Mouse (Mus musculus): ENCODE measurements at regions not wholly inside any gene's neighbourhood (a gene's known extent, or its start where the extent isn't known, plus 50 kb on each side); places are given as distances from the start of the nearest gene placed in this dataset.

- WGBS (ENCODE audit: missing documents), result 84% methylated on average over 4 of the region's 4 CpGs
- Histone ChIP-seq H3K4me3 (ENCODE audit: inconsistent target) (no peak overlapping the region), H3K27ac (no peak overlapping the region), H3K36me3 (ENCODE audit: inconsistent target) (no peaks in the 10 kb centered on the region), H3K79me2 (ENCODE audit: inconsistent target) (no peaks in the 10 kb centered on the region)
Observed at GRCm38 (mm10) chr7:34541000-34541399, 115.5 kb downstream of the Kctd15 start.

- H3K27ac ChIP-seq, result no peak overlapping the region
- 91% methylated on average over 2 of the region's 2 CpGs for WGBS (ENCODE audit: missing documents)
- no peaks in the 10 kb centered on the region for H3K36me3 ChIP-seq (ENCODE audit: inconsistent target)
- H3K79me2 ChIP-seq (ENCODE audit: inconsistent target), result no peaks in the 10 kb centered on the region
- no peak overlapping the region for H3K4me3 ChIP-seq (ENCODE audit: inconsistent target)
Observed at GRCm38 (mm10) chr7:34539856-34540255, 116.7 kb downstream of the Kctd15 start.

DNA sequence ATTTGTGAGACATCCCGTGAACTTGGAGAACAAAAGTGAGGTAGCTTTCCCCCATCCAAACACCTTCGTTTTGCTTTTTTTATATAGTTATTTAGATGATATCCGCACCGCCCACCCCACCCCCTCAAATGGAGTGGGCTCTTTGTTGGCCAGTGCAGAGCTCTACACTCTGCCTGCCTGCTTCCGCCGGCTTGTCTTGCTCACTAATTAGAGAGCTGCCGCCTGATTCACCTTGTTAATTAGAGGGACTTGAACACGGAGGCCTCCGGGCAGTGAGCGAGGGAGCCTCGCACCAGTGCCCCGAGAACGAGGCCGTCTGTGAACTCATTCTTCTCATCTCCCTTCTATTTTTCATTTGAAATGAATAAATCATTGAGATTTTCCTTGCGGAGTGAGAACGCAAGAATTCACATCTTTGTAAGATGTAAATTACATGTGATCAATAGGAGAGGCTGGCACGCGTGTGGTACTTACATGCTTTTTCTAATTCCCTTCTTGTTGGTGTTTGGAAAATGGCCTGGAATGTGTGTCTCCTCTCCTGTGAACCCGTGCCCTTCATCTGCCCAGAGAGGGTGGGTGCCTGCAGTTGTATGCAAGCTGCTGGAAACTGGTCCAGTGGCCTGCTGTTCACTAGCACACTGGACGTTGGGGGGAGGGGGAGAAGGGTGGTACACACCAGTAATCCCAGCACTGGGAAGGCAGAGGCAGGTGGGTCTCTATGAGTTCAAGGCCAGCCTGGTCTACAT is 118.0 kb downstream of the Kctd15 start:
- 89% methylated on average over 20 of the region's 20 CpGs for WGBS (ENCODE audit: missing documents)
- no peak overlapping the region for H3K27ac ChIP-seq
- H3K79me2 ChIP-seq (ENCODE audit: inconsistent target), result no peaks in the 10 kb centered on the region
- H3K4me3 ChIP-seq (ENCODE audit: inconsistent target), result no peak overlapping the region
- H3K36me3 ChIP-seq (ENCODE audit: inconsistent target), result no peaks in the 10 kb centered on the region

DNA sequence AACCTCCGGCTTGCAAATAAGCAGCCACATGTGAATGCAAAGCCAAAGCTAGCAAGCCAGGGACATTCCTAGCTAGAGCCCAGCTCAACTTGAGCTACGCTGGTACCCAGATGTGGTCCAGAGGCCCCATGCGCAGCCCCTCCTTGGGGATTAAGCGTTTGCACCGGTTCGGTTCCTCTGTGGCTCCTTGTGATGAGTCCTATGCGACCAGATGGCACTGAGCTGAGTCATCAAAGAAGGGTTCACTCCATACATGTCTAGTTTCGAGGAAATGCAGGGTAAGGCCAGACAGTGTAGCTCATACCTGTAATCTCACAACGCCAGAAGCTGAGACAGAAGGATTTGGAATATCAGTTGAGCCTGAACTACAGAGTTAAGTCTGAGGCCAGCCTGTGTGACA is 119.4 kb downstream of the Kctd15 start:
- Histone ChIP-seq H3K36me3 (ENCODE audit: inconsistent target) (no peaks in the 10 kb centered on the region), H3K4me3 (ENCODE audit: inconsistent target) (no peak overlapping the region), H3K27ac (no peak overlapping the region), H3K79me2 (ENCODE audit: inconsistent target) (no peaks in the 10 kb centered on the region)
- WGBS (ENCODE audit: missing documents), result 83% methylated on average over 9 of the region's 9 CpGs

GRCm38 (mm10) chr7:34534241-34534640 is 122.3 kb downstream of the Kctd15 start:
- H3K79me2 ChIP-seq (ENCODE audit: inconsistent target), result no peaks in the 10 kb centered on the region
- no peak overlapping the region for H3K4me3 ChIP-seq (ENCODE audit: inconsistent target)
- no peak overlapping the region for H3K27ac ChIP-seq
- 67% methylated on average over 5 of the region's 5 CpGs for WGBS (ENCODE audit: missing documents)
- H3K36me3 ChIP-seq (ENCODE audit: inconsistent target), result no peaks in the 10 kb centered on the region

DNA sequence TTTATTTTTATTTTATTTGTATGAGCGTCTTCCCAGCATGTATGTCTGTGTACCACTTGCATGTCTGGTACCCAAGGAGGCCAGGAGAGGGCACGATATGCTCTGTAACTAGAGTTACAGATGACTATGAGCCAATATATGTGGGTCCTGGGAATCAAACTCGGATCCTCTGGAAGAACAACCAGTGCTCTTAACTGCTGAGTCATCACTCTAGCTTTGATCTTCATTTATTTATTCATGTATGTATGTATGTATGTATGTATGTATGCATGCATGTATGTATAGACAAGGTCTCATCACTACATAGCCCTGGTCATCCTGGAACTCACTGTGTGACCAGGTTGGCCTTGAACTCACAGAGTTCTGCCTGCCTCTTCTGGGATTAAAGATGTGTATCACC is 124.9 kb downstream of the Kctd15 start:
- Histone ChIP-seq H3K27ac (no peak overlapping the region), H3K79me2 (ENCODE audit: inconsistent target) (no peaks in the 10 kb centered on the region), H3K4me3 (ENCODE audit: inconsistent target) (no peak overlapping the region), H3K36me3 (ENCODE audit: inconsistent target) (no peaks in the 10 kb centered on the region)
- 89% methylated on average over 3 of the region's 3 CpGs for WGBS (ENCODE audit: missing documents)

DNA sequence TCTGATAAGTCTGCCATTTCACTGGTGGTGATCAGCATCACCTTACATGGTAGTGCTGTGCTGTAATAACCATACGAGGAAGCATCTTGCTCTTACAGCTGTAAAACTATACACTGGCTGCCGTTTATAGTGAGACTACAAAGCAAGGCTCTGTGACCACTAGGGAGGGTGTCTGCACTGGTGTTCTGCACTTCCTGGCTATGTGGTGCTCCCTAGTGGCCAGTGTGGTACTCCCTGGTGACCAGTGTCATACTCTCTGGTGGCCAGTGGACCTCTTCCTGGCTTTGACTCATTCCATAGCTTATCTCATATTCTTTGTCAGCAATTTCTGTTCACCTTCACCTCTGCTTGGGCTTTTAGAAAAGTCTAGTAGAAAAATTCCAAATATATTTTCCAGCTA is 114.7 kb upstream of the Lsm14a start:
- no peaks in the 10 kb centered on the region for H3K36me3 ChIP-seq (ENCODE audit: inconsistent target)
- no peak overlapping the region for H3K4me3 ChIP-seq (ENCODE audit: inconsistent target)
- no peaks in the 10 kb centered on the region for H3K79me2 ChIP-seq (ENCODE audit: inconsistent target)
- no peak overlapping the region for H3K27ac ChIP-seq
- 53% methylated on average over 2 of the region's 2 CpGs for WGBS (ENCODE audit: missing documents)

- Histone ChIP-seq H3K27ac (no peak overlapping the region), H3K79me2 (ENCODE audit: inconsistent target) (no peaks in the 10 kb centered on the region), H3K36me3 (ENCODE audit: inconsistent target) (no peaks in the 10 kb centered on the region), H3K4me3 (ENCODE audit: inconsistent target) (no peak overlapping the region)
- 66% methylated on average over 4 of the region's 4 CpGs for WGBS (ENCODE audit: missing documents)
Observed at GRCm38 (mm10) chr7:34506816-34507215, 113.7 kb upstream of the Lsm14a start.

- WGBS (ENCODE audit: missing documents), result 69% methylated on average over 10 of the region's 10 CpGs
- Histone ChIP-seq H3K79me2 (ENCODE audit: inconsistent target) (no peaks in the 10 kb centered on the region), H3K4me3 (ENCODE audit: inconsistent target) (no peak overlapping the region), H3K27ac (no peak overlapping the region), H3K36me3 (ENCODE audit: inconsistent target) (no peaks in the 10 kb centered on the region)
Observed at GRCm38 (mm10) chr7:34493892-34494291, 100.8 kb upstream of the Lsm14a start.

GRCm38 (mm10) chr7:34484908-34485598 is 91.9 kb upstream of the Lsm14a start:
- H3K79me2 ChIP-seq (ENCODE audit: inconsistent target), result no peaks in the 10 kb centered on the region
- H3K27ac ChIP-seq, result no peak overlapping the region
- no peaks in the 10 kb centered on the region for H3K36me3 ChIP-seq (ENCODE audit: inconsistent target)
- 83% methylated on average over 18 of the region's 18 CpGs for WGBS (ENCODE audit: missing documents)
- no peak overlapping the region for H3K4me3 ChIP-seq (ENCODE audit: inconsistent target)

DNA sequence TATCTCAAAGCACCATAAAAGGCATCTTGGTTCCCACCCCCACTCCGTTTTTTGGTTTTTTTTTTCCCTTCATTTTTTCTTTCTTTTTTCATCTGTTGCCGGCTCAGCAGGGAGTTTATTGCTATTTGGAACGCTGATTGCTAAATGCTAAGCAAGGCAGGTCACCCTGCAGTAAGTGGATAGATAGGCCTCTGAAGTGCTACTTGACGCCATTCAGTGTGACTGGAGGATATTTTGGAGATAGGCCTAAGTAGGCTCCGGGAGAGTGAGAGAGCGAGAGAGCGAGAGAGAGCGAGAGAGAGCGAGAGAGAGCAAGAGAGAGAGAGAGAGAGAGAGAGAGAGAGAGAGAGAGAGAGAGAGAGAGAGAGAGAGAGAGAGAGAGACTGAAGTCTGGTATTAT is 90.3 kb upstream of the Lsm14a start:
- Histone ChIP-seq H3K79me2 (ENCODE audit: inconsistent target) (no peaks in the 10 kb centered on the region), H3K27ac (no peak overlapping the region), H3K36me3 (ENCODE audit: inconsistent target) (no peaks in the 10 kb centered on the region), H3K4me3 (ENCODE audit: inconsistent target) (no peak overlapping the region)
- 81% methylated on average over 8 of the region's 9 CpGs for WGBS (ENCODE audit: missing documents)

- H3K79me2 ChIP-seq (ENCODE audit: inconsistent target), result no peaks in the 10 kb centered on the region
- H3K4me3 ChIP-seq (ENCODE audit: inconsistent target), result no peak overlapping the region
- 63% methylated on average over 5 of the region's 5 CpGs for WGBS (ENCODE audit: missing documents)
- H3K27ac ChIP-seq, result no peak overlapping the region
- H3K36me3 ChIP-seq (ENCODE audit: inconsistent target), result no peaks in the 10 kb centered on the region
Observed at GRCm38 (mm10) chr7:34480771-34481170, 87.7 kb upstream of the Lsm14a start.

GRCm38 (mm10) chr7:34471003-34471402 is 77.9 kb upstream of the Lsm14a start:
- Histone ChIP-seq H3K79me2 (ENCODE audit: inconsistent target) (no peaks in the 10 kb centered on the region), H3K36me3 (ENCODE audit: inconsistent target) (no peaks in the 10 kb centered on the region), H3K4me3 (ENCODE audit: inconsistent target) (no peak overlapping the region), H3K27ac (no peak overlapping the region)
- 71% methylated on average over 14 of the region's 14 CpGs for WGBS (ENCODE audit: missing documents)

- 81% methylated on average over 9 of the region's 9 CpGs for WGBS (ENCODE audit: missing documents)
- Histone ChIP-seq H3K79me2 (ENCODE audit: inconsistent target) (no peaks in the 10 kb centered on the region), H3K4me3 (ENCODE audit: inconsistent target) (no peak overlapping the region), H3K36me3 (ENCODE audit: inconsistent target) (no peaks in the 10 kb centered on the region), H3K27ac (no peak overlapping the region)
Observed at GRCm38 (mm10) chr7:34462069-34462468, 69.0 kb upstream of the Lsm14a start.

DNA sequence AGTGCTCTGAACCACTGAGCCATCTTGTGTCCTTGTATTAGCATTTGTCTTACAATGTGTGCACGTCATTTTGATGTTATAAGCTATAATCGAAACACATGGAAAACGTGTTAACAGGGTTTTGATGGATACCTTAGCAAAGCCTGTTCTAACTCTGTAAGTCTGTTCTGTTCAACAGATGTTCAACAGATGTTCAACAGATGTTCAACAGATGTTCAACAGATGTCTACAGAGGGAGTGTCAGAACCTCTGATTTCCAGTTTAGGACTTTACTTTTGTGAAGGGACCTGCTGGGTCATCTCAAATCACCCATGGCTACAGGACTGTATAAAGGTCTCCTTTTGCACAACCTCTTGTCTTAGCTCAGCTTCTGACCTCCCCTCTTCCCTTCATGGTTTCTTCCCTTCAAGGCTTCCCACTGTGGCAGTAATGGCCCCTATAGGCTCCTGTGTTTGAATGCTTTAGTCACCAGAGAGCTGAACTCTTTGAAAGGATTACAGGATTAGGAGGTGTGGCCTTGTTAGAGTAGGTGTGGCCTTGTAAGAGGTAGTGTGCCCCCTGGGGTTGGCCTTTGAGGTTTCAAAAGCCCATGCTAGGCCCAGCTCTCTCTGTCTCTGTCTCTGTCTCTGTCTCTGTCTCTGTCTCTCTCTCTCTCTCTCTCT is 66.8 kb upstream of the Lsm14a start:
- no peaks in the 10 kb centered on the region for H3K36me3 ChIP-seq (ENCODE audit: inconsistent target)
- H3K27ac ChIP-seq, result no peak overlapping the region
- 88% methylated on average over 3 of the region's 3 CpGs for WGBS (ENCODE audit: missing documents)
- no peak overlapping the region for H3K4me3 ChIP-seq (ENCODE audit: inconsistent target)
- H3K79me2 ChIP-seq (ENCODE audit: inconsistent target), result no peaks in the 10 kb centered on the region
